Mouse (Mus musculus): ENCODE measurements around the gene Hist4h4.

The Hist4h4 gene

DNA sequence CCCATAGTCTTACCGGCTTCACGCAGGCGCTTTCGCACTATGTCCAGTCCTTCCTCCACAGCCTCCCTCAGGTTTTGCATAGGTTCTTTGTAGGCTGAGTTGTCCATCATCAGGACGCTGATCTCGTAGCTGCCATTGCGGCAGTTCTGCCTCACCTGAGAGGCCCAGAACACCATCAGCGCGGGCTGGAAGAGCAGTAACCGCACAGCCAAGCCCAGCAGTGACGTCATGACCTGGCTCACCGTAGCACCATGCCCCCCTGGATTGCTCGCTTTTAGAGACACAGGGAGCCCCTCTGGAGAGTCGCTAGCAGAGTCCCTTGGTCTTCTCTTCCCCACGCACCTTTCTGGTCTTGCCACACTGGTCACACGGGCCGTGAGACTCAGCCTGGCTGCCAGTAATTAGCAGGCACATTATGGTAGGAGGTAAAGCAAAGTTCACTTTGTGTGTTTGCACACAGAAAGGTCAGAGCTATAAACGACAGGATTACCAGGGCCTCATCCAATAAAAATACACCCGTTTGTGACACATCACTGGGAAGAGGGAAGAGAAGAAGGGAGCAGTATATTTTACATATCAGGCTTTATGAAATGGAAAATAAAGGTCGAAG, 22.7 kb downstream of the Hist4h4 start, which contains the start of gene Gucy2c:
Gene Gucy2c, minus strand, starts transcription at position 389 of the 610 bp plus-strand sequence.
- no peak for DNase-seq

DNA sequence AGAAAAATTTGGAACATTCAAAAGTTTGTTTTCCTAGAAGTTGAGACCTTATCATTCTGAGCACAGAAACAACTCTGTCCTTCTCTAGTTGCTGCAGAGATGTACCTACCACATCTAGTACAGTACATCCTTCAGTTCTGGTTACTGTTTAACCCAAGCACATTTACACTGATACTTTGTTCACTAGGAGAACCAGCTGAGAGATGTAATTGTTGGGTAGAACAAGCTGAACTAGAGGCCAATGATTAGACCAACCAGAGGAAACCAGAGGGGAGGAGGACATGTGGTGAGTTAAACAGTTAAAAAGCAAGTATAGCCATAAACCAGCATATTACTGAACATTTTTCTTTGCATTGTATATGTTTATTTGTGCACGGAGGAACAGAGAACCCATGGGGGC, 27.8 kb downstream of the Hist4h4 start:
- DNase-seq, result no peak

DNA sequence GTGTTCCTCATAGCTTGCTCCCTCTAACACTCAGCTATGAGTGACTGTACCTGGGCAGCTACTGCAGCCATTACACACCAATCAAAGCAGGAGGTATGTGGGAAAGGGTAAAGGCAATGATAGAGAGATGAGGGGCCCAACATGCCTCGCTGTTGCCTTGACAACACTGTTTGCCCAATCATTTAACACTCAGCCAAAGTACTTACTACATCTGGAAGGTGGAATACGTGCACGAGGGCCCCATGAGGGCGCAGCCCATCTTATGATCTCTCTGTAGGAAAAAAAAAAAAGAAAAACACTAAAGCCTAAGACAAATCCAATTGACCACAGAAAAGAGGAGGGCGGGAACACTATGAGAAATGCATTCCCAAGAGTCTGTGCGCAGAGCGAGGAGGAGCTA, 34.4 kb downstream of the Hist4h4 start:
- DNase-seq, result no peak

DNA sequence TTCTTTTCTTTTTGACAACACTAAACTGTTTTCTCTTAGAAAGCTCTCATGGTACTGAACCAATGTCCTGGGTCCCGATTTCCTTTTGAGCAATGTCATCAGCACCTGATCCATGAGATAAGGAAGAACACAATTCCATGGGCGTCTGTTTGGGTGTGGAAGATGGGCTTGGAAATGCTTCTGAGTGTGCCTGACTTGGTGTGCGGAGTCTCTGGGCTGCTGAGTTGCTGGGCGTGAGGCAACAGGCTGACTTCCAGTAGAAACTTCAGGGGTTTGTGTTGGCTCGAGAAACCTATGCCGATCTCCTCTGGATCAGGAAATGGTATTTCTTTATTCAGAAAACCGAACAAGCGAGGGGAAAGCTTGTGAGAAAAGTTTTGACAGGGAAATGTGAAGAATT, 35.1 kb downstream of the Hist4h4 start:
- DNase-seq, result no peak

DNA sequence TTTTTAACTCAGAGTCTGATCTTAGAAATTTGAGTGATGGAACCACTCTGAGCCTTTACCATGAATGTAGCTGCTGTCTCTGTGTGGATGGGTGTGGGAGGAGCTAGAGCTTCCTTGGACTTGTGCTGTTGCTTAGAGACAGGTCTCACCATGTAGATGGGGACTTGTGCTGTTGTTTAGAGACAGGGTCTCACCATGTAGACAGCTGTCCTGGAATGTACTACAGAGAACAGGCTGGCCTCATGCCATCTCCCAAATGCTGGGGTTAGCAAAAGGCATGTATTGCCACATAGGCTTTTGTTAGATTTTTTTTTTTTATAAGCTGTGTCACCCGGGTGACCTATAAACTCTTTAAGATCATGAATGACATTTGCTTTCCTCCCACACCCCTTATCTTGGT, 40.3 kb downstream of the Hist4h4 start:
- DNase-seq, result no peak
